Mouse (Mus musculus) brown adipose tissue, adult 24 weeks (tissue): Measurements from ENCODE around the gene Atxn7l1. TPM values are rescaled to one million over a fixed set of nuclear protein-coding genes. Genes with fewer than 3 reads are reported as not detected.

Experiments used
- H3K27ac ChIP-seq: fragments of 200-500 bp; replicated peaks from 2 replicates; pipeline ENCODE4 v1.5.1; 2012; ENCODE audit warnings: low read depth, mild to moderate bottlenecking, low read length
- H3K4me1 ChIP-seq: fragments of 200-500 bp; 2 replicates; pipeline ENCODE4 v1.6.1; 2012; ENCODE audit warnings: low read length, mixed read lengths; ENCODE audit not compliant: control insufficient read depth, insufficient read depth, insufficient read length
- H3K4me3 ChIP-seq: fragments of 200-500 bp; 2 replicates; pipeline ENCODE4 v1.5.1; 2012; ENCODE audit warnings: low read depth, mild to moderate bottlenecking, low read length, moderate library complexity; ENCODE audit not compliant: insufficient read depth
- polyA plus RNA-seq: library from polyadenylated mRNA; stranded (reverse); fragments of >200 nt; gene quantifications from 2 replicates; pipeline ENCODE4 v1.2.4, GENCODE M21; 2012; ENCODE audit not compliant: missing spikeins, insufficient read depth, insufficient read length

Atxn7l1 gene
- polyA plus RNA-seq, 1 experiment: 22.9 TPM

- Histone ChIP-seq H3K4me1 (0 out of 2 replicates have a peak, but pooled peaks cover 5% of the 10 kb centered on the region), H3K27ac (no peak overlapping the region), H3K4me3 (no peak overlapping the region)
Observed at GRCm38 (mm10) chr12:33252621-33253020, 105.1 kb downstream of the Atxn7l1 start.

GRCm38 (mm10) chr12:33253206-33253605 lies 105.7 kb downstream of the Atxn7l1 start:
- Histone ChIP-seq H3K27ac (no peak overlapping the region), H3K4me1 (0 out of 2 replicates have a peak, but pooled peaks cover 5% of the 10 kb centered on the region), H3K4me3 (no peak overlapping the region)

GRCm38 (mm10) chr12:33255256-33255655 lies 107.8 kb downstream of the Atxn7l1 start:
- Histone ChIP-seq H3K4me3 (no peak overlapping the region), H3K27ac (no peak overlapping the region), H3K4me1 (0 out of 2 replicates have a peak, but pooled peaks cover 5% of the 10 kb centered on the region)

GRCm38 (mm10) chr12:33256426-33256825 lies 108.9 kb downstream of the Atxn7l1 start:
- Histone ChIP-seq H3K4me3 (no peak overlapping the region), H3K4me1 (0 out of 2 replicates have a peak, but pooled peaks cover 5% of the 10 kb centered on the region), H3K27ac (no peak overlapping the region)

- no peaks in the 10 kb centered on the region for H3K4me1 ChIP-seq
- H3K27ac ChIP-seq: no peak overlapping the region
- H3K4me3 ChIP-seq: no peak overlapping the region
Observed at GRCm38 (mm10) chr12:33258995-33259529, 111.6 kb downstream of the Atxn7l1 start.

GRCm38 (mm10) chr12:33260575-33260974 lies 113.1 kb downstream of the Atxn7l1 start:
- no peak overlapping the region for H3K4me3 ChIP-seq
- no peak overlapping the region for H3K27ac ChIP-seq

GRCm38 (mm10) chr12:33265877-33266276 lies 118.4 kb downstream of the Atxn7l1 start:
- no peak overlapping the region for H3K27ac ChIP-seq
- H3K4me3 ChIP-seq: no peak overlapping the region
- H3K4me1 ChIP-seq: no peaks in the 10 kb centered on the region

More at GRCm38 (mm10) chr12:33260575-33260974, 113.1 kb downstream of the Atxn7l1 start:
- no peaks in the 10 kb centered on the region for H3K4me1 ChIP-seq

- H3K4me1 ChIP-seq: no peaks in the 10 kb centered on the region
- no peak overlapping the region for H3K27ac ChIP-seq
- H3K4me3 ChIP-seq: no peak overlapping the region
Observed at GRCm38 (mm10) chr12:33267965-33268364, 120.5 kb downstream of the Atxn7l1 start.

- no peak overlapping the region for H3K27ac ChIP-seq
- no peaks in the 10 kb centered on the region for H3K4me1 ChIP-seq
- H3K4me3 ChIP-seq: no peak overlapping the region
Observed at GRCm38 (mm10) chr12:33269743-33270142, 122.2 kb downstream of the Atxn7l1 start.

- H3K4me1 ChIP-seq: no peaks in the 10 kb centered on the region; the same call in 1 of the 2 replicates
- no peak overlapping the region for H3K4me3 ChIP-seq
- H3K27ac ChIP-seq: no peak overlapping the region
Observed at GRCm38 (mm10) chr12:33271865-33272264, 124.4 kb downstream of the Atxn7l1 start.

- H3K4me3 ChIP-seq: no peak overlapping the region
- H3K27ac ChIP-seq: no peak overlapping the region
- no peaks in the 10 kb centered on the region; the same call in 1 of the 2 replicates for H3K4me1 ChIP-seq
Observed at GRCm38 (mm10) chr12:33272441-33272840, 124.9 kb downstream of the Atxn7l1 start.

GRCm38 (mm10) chr12:33273147-33273546 lies 125.7 kb downstream of the Atxn7l1 start:
- Histone ChIP-seq H3K27ac (no peak overlapping the region), H3K4me3 (no peak overlapping the region), H3K4me1 (no peaks in the 10 kb centered on the region; the same call in 1 of the 2 replicates)

GRCm38 (mm10) chr12:33273668-33274067 lies 126.2 kb downstream of the Atxn7l1 start:
- no peaks in the 10 kb centered on the region; the same call in 1 of the 2 replicates for H3K4me1 ChIP-seq
- H3K27ac ChIP-seq: no peak overlapping the region

GRCm38 (mm10) chr12:33276028-33276427 lies 128.5 kb downstream of the Atxn7l1 start:
- no peak overlapping the region for H3K27ac ChIP-seq
- H3K4me1 ChIP-seq: no peaks in the 10 kb centered on the region; the same call in 1 of the 2 replicates
- H3K4me3 ChIP-seq: no peak overlapping the region

More at GRCm38 (mm10) chr12:33273668-33274067, 126.2 kb downstream of the Atxn7l1 start:
- H3K4me3 ChIP-seq: no peak overlapping the region

GRCm38 (mm10) chr12:33277427-33277826 lies 129.9 kb downstream of the Atxn7l1 start:
- Histone ChIP-seq H3K27ac (no peak overlapping the region), H3K4me3 (no peak overlapping the region), H3K4me1 (no peaks in the 10 kb centered on the region; the same call in 1 of the 2 replicates)

- no peak overlapping the region for H3K4me3 ChIP-seq
- H3K27ac ChIP-seq: no peak overlapping the region
- H3K4me1 ChIP-seq: no peaks in the 10 kb centered on the region; the same call in 1 of the 2 replicates
Observed at GRCm38 (mm10) chr12:33279159-33279558, 131.7 kb downstream of the Atxn7l1 start.
